Mouse (Mus musculus) lung, adult 2 months (tissue): ENCODE results near the gene Sost.

Experiments used
- CTCF ChIP-seq: fragments of 200-500 bp; IDR thresholded peaks from 2 replicates; pipeline ENCODE4 v1.5.1; 2011; ENCODE audit warnings: mild to moderate bottlenecking, low read length, control low read depth; ENCODE audit not compliant: insufficient read depth
- POLR2A ChIP-seq: fragments of 200-500 bp; IDR thresholded peaks from 2 replicates; pipeline ENCODE4 v1.6.1; 2011; ENCODE audit warnings: low read depth, mild to moderate bottlenecking, control low read depth, low read length, borderline replicate concordance; ENCODE audit errors: extremely low read depth

- TF ChIP-seq CTCF (peak; percentile 81), POLR2A (no peak)
Observed at GRCm38 (mm10) chr11:101919660-101920059, 47.2 kb downstream of the Sost start.
